Mouse (Mus musculus): ENCODE results near the gene Pla2g4e. TPM values are rescaled to one million over a fixed set of nuclear protein-coding genes. Genes with fewer than 3 reads are reported as not detected.

Gene Pla2g4e
- polyA plus RNA-seq, 1 experiment from 2014 or later = 0.04 TPM

- 95% methylated on average over 1 of the region's 1 CpGs for WGBS
- Histone ChIP-seq H3K36me3 (replicated peaks) (peaks cover 6% of the 10 kb centered on the region; the same call in 1 of the 2 replicates), H3K27me3 (ENCODE audit: poor library complexity, severe bottlenecking) (no peaks in the 10 kb centered on the region), H3K27ac (no peak overlapping the region), H3K4me3 (no peak overlapping the region), H3K4me1 (peaks cover 24% of the 10 kb centered on the region), H3K9me3 (no peaks in the 10 kb centered on the region)
- DNase-seq (ENCODE audit: extremely low spot score, low spot score) = no peak
These were observed 119.7 kb downstream of the Pla2g4e start for GRCm38 (mm10) chr2:120125461-120125860.

- Histone ChIP-seq H3K27ac (no peak overlapping the region), H3K27me3 (ENCODE audit: poor library complexity, severe bottlenecking) (no peaks in the 10 kb centered on the region), H3K4me1 (peaks cover 24% of the 10 kb centered on the region), H3K36me3 (replicated peaks) (peaks cover 6% of the 10 kb centered on the region; the same call in 1 of the 2 replicates), H3K4me3 (no peak overlapping the region), H3K9me3 (no peaks in the 10 kb centered on the region)
- no peak for DNase-seq (ENCODE audit: extremely low spot score, low spot score)
- WGBS = 93% methylated on average over 2 of the region's 2 CpGs
These were observed 120.2 kb downstream of the Pla2g4e start for GRCm38 (mm10) chr2:120124946-120125345.

- H3K27me3 ChIP-seq (ENCODE audit: poor library complexity, severe bottlenecking) = no peaks in the 10 kb centered on the region
- no peak overlapping the region for H3K4me3 ChIP-seq
- H3K27ac ChIP-seq = no peak overlapping the region
- peaks cover 19% of the 10 kb centered on the region for H3K4me1 ChIP-seq
- H3K36me3 ChIP-seq (replicated peaks) = peaks cover 6% of the 10 kb centered on the region; the same call in 1 of the 2 replicates
- no peaks in the 10 kb centered on the region for H3K9me3 ChIP-seq
- WGBS = 55% methylated on average over 1 of the region's 1 CpGs
- DNase-seq (ENCODE audit: extremely low spot score, low spot score) = no peak
These were observed 121.0 kb downstream of the Pla2g4e start for GRCm38 (mm10) chr2:120124096-120124495.

GRCm38 (mm10) chr2:120122983-120123382, 122.2 kb downstream of the Pla2g4e start:
- no peaks in the 10 kb centered on the region for H3K27me3 ChIP-seq (ENCODE audit: poor library complexity, severe bottlenecking)
- no peak overlapping the region for H3K4me3 ChIP-seq
- H3K9me3 ChIP-seq = no peaks in the 10 kb centered on the region
- WGBS = 95% methylated on average over 6 of the region's 6 CpGs
- DNase-seq (ENCODE audit: extremely low spot score, low spot score) = no peak
- H3K4me1 ChIP-seq = peaks cover 15% of the 10 kb centered on the region
- peaks cover 6% of the 10 kb centered on the region; the same call in 1 of the 2 replicates for H3K36me3 ChIP-seq (replicated peaks)
- no peak overlapping the region for H3K27ac ChIP-seq

- WGBS = 86% methylated on average over 6 of the region's 6 CpGs
- no peaks in the 10 kb centered on the region for H3K36me3 ChIP-seq (replicated peaks)
These were observed 127.8 kb downstream of the Pla2g4e start for GRCm38 (mm10) chr2:120117346-120117745.

More at GRCm38 (mm10) chr2:120117346-120117745, 127.8 kb downstream of the Pla2g4e start:
- no peaks in the 10 kb centered on the region for H3K9me3 ChIP-seq
- no peak for DNase-seq (ENCODE audit: extremely low spot score, low spot score)
- no peak overlapping the region for H3K27ac ChIP-seq
- H3K27me3 ChIP-seq (ENCODE audit: poor library complexity, severe bottlenecking) = no peaks in the 10 kb centered on the region
- peaks cover 9% of the 10 kb centered on the region for H3K4me1 ChIP-seq
- H3K4me3 ChIP-seq = no peak overlapping the region

Other genes starting within 250 kb of the Pla2g4e start
- 22.3 and 24.9 TPM in 2 replicates for gene Jmjd7, start 217.9 kb downstream of the Pla2g4e start, polyA plus RNA-seq (2016; fragmentation: Nextera tagmentation; extraction: Ambion mirVana)
- gene Gm28042, start 217.8 kb downstream of the Pla2g4e start, polyA plus RNA-seq (2016; fragmentation: Nextera tagmentation; extraction: Ambion mirVana) = 4.2 and 5.9 TPM in 2 replicates
- 2.0 and 2.6 TPM in 2 replicates for gene Pla2g4b, start 211.9 kb downstream of the Pla2g4e start, polyA plus RNA-seq (2016; fragmentation: Nextera tagmentation; extraction: Ambion mirVana)
- gene Ehd4, start 90.7 kb downstream of the Pla2g4e start, polyA plus RNA-seq (2016; fragmentation: Nextera tagmentation; extraction: Ambion mirVana) = 23.7 and 28.4 TPM in 2 replicates
- gene Pla2g4d, start 43.9 kb upstream of the Pla2g4e start, polyA plus RNA-seq (2016; fragmentation: Nextera tagmentation; extraction: Ambion mirVana) = 0.11 and 0.15 TPM in 2 replicates
- gene Pla2g4f, start 68.8 kb upstream of the Pla2g4e start, polyA plus RNA-seq (2016; fragmentation: Nextera tagmentation; extraction: Ambion mirVana) = not detected in 2 replicates
- gene Vps39, start 107.8 kb upstream of the Pla2g4e start, polyA plus RNA-seq (2016; fragmentation: Nextera tagmentation; extraction: Ambion mirVana) = 23.5 and 26.6 TPM in 2 replicates
- gene Ganc, start 158.6 kb upstream of the Pla2g4e start, polyA plus RNA-seq (2016; fragmentation: Nextera tagmentation; extraction: Ambion mirVana) = 6.6 and 7.5 TPM in 2 replicates
- gene Tmem87a, start 158.8 kb upstream of the Pla2g4e start, polyA plus RNA-seq (2016; fragmentation: Nextera tagmentation; extraction: Ambion mirVana) = 5.6 TPM in 2 replicates
- gene Capn3, start 210.7 kb upstream of the Pla2g4e start, polyA plus RNA-seq (2016; fragmentation: Nextera tagmentation; extraction: Ambion mirVana) = 7.7 and 8.2 TPM in 2 replicates